Mouse (Mus musculus) CH12F3 (cell line): Measurements from ENCODE around the gene Gfpt2.

Experiments used
- in situ Hi-C: fragments of 300-500 bp; cut with MboI; formaldehyde crosslinking; loops from 2 replicates; pipeline ENCODE4 v1.14.3; 2020; ENCODE audit warnings: low sequenced_read_pairs

Gene Gfpt2

DNA sequence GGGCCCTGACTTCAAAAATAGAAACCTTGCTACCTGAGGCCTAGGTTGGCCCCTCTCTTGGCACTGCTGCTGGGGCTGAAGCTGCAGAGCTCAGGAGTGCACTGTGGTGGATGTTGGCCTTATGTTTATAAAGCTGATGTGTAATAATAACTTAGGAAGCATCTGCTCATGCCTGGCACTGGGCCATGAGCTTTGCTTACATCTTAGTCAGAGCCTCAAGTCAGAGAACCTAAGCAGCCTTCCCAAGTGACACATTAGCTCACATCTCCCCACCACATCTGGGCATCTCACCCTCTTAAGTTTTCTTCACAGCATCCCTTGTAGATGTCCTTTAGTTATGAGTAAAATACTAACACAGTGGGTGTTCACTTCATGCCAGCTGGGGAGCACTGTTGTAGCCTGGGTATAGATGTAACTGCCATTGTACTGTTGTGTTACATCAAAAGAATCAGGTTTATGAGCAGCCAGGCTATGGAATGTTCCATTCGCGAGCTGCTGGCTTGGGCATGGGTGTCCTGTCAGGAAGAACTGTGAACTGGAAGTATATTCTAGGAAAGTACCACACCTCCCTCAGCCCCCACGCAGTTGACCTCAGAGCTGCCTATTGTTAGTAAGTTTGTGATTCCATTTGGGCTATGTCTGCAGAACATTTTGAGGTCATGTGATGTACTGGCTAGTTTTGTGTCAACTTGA is 86.1 kb downstream of the Gfpt2 start:
- in situ Hi-C loops = no loop called here

DNA sequence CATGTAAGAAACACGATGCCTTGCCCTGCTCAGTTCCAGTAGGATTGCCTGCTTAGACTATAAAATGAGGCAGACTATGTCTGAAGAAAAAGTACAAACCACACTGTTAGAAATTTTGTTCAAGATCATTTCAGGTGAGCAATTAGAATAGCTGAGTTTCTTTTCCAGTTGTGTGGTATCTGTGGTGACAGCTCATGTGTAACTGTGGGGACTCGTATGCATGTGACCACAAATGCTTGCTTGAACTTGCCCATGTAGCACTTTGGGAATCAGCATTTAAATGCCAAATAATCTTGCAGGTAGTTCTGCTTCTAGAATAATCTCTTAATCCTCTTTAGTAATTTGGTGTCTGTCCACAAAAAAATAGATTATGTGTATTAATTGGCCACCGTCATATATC is 89.4 kb downstream of the Gfpt2 start:
- in situ Hi-C loops = no loop called here
